Mouse (Mus musculus) lung, postnatal 25 days (tissue): ENCODE results near the gene Cdk14.

Experiments
- DNase-seq: peaks from one replicate; pipeline ENCODE4 v3.0.0; 2022; ENCODE audit warnings: low spot score

Cdk14 gene

DNA sequence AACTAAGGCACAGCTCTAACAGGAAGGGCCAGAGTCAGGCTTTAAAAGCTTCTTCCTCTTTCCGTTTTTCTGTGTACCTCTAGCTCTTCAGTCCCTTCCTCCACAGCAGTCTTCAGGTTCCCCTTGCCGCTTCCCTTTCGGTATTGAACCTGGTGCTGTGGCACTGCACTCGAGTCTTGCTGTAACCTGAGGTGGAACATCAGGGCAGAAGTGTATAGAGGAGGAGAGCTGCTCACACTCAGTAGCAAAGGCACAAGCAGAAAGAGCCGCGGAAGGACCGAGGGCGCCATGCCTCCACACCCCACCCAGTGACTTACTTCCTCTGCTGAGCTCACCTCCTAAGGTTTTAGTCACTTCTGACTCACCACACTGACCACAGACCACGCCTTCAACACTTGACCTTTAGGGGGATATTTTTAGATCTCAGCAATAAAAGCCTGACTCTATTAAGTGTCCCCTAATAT, at the start of gene Cdk14:
Gene Cdk14, minus strand, starts transcription at position 321 of the 464 bp plus-strand sequence.
- DNase-seq = peak; percentile 54

DNA sequence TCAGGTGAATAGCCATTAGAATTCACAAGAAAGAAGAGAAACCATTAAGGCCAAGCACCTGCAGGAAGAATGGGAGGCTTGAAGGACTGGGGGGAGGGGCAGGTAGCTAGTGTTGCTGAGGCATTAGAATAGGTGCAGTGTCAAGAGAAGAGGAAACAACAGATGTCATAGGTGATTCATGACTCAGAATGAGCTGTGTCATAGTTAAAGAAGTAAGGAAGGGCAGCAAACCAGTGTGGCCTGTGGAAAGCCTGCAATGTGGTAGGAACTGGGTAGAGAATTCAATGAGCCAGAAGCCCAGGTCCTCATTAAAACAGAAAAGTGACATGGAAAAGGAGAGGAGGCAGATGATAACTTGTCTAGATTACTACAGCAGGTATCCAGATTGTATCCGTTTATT, 45.1 kb upstream of the Cdk14 start:
- no peak for DNase-seq

DNA sequence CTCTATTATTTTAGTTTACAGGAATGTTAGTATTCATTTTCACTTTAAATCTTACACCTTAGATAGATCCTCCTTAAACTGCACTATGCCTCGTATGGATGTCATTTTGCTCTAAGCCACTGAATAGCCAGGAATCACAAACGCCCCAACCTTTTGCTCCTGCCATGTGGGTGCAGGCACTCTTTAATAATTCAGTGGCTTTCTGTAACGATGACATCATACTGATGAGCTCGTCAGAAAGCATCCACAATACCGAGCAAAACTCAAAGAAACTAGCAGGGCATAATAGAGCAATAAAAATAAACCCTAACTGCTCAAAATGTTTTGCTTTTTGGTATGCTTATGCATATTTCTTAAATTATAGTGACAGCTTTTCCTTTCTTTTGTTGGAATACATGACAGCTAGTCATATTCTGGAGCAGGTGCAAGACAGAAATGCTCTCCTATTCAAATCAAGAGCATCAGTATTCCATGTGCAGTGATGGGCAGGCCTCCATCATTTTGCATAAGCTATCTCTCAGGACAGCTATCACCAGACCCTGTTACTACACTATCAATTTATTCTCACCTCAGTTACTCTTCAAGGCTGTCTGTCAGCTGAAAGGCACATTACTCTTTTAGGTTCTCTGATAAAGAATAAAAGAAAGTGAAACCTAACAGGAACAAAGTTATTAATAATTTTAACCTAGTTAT, 11.8 kb upstream of the Cdk14 start:
- DNase-seq = no peak

DNA sequence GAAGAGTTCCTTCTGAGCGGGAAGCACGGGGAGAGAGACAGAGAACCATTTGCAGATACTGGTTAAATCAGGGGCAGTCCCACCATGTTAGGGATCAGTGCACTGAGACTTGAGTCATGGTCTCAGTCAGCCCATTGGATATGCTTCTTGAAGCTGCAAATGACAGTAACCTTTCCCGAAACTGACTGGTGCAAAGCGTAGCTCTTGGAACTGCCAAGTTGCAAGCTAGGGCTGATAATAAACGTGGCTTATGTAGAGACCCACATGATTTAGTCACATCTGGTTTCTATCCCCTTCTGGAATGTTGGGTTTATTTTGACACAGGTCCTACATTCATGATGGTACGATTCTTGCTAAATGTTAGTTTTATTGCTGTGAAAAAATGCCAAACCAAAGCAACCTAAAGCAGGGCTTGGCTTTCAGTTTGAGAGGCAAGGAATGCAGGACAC, 3.6 kb upstream of the Cdk14 start:
- no peak for DNase-seq

GRCm38 (mm10) chr5:5423081-5423480, 3.0 kb upstream of the Cdk14 start:
- no peak for DNase-seq

DNA sequence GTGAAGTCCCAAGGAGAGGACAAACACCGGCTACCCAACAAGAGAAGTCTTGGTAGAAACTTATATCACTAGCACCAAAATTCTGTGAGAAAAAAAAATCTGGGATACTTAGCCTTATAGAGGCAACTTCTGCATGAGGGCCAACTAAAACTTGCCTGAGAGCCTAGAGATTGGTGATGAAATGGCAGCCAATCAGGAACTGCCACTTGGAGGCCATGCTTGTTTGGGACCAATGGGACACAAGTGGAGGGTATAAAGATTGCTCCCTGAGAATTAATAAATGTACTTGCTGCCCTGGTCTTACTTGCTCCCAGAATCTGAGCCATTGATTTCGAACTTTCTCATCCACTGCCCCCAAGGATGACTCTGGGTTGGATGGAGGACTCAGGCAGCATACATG, 1.3 kb upstream of the Cdk14 start:
- no peak for DNase-seq

DNA sequence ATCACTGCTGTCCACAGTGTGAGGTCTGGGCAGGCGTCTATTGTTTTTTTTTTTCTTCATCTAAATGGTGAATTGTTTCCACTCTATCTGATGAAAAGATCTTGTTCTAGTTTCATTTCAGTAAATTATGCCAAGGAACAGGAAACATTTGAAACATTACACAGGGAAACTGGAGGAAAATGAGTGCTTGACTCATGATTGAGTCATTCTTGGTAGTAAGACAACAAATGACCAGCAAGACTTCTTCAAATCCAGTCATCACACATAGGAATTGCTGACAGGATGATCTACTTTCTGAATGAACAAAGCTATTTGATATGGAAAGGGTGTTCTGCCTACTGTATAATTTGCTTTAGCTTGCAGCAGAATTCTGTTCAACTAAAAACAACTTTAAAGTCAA, 859 bp downstream of the Cdk14 start:
- DNase-seq = peak; percentile 16

- no peak for DNase-seq
Measured at GRCm38 (mm10) chr5:5414835-5415234, 5.3 kb downstream of the Cdk14 start.

- DNase-seq = no peak
Measured at GRCm38 (mm10) chr5:5411886-5412285, 8.2 kb downstream of the Cdk14 start.

DNA sequence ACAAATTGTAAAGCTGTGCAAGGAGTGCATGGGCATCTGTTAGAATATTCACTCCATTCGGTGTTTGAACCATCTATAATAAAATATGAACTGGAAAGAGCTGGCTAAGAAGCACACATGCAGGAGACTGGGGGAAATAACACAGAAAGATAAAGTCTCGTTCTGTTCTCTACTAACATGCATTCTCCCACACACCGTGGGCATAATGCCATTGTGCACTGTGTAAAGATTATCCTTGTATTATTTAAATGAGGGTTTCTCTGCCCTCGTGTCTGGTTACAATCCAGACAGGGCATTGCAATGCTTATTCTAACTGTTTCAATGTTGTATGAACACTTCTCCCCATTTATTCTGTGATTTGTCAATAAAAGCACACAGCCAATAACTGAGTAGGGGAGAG, 18.1 kb downstream of the Cdk14 start:
- no peak for DNase-seq

DNA sequence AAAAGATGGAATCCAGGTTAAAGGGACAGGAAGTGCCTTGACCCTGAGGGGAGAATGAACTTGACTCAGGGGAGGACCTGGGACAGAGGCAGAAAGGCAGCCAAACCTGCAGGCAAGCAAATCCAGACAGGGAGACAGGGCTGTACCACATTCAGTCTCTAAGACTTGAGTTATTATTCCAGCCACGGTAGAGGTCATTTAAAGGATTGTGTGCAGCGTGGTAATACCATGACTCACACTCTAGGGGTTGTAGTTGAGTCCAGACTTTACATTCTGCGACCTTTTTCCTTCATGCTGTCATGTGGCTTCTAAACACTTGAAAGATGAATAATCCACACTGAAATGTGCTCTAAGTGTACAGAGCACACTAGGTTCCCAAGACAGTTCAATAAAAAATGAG, 27.3 kb downstream of the Cdk14 start:
- DNase-seq = no peak

- DNase-seq = peak; percentile 56
Measured at GRCm38 (mm10) chr5:5380731-5381718, 39.1 kb downstream of the Cdk14 start.

- peak; percentile 62 for DNase-seq
Measured at GRCm38 (mm10) chr5:5379870-5380730, 40.0 kb downstream of the Cdk14 start.

DNA sequence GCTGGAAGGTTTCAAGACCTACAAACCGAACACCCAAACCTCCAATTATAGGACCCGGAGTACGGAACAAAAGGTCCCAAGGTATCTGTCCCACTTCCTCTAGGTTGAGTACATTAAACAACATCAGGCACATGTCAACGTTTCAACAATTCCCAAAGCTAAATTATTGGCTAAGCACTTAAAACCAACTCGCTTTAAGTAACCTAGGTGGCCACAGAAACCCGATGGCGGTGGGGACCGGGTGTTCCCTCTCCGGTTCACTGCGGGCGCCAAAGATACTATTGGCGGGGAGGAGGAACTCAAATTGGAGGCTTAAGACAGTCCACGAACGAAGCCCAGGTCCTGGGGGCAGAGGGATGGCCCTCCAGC, 40.6 kb downstream of the Cdk14 start:
- no peak for DNase-seq

DNA sequence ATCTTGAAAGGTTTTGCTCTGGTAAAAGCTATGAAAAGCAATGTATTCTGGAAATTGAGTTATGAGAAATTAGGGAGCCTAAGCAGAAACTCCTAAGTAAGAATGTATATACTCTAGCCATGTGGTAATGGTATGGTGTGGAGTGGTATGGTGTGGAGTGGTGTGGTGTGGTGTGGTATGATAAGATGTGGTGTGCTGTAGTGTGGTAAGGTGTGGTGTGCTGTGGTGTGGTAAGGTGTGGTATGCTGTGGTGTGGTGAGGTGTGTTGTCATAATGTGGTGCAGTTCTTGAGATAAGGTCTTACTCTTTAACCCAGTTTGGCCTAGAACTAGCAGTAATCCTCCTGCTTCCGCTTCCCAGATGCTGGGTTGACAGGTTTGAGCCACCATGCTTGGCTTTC, 45.7 kb downstream of the Cdk14 start:
- no peak for DNase-seq

DNA sequence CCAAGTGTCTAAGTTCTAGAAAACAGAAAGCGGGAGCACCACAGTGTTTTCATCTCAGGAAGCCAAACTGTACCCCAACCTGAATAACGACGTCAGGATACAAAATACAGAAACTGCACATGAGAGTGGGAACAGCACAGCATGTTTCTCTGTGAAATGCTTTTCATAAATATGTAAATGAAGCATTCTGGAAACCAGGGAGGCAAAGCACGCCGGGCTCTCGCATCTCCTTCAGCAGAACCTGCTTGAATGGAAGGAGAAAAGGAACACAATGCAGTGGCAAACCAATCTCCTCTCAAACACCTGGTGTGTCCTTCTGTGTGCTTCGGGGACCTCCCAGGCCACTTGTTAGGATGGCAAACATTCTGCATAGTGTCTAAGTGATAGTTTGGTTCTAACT, 46.6 kb downstream of the Cdk14 start:
- DNase-seq = no peak

GRCm38 (mm10) chr5:5372936-5373335, 47.2 kb downstream of the Cdk14 start:
- no peak for DNase-seq

- DNase-seq = no peak
Measured at GRCm38 (mm10) chr5:5372354-5372753, 47.8 kb downstream of the Cdk14 start.

GRCm38 (mm10) chr5:5370322-5371082, 49.6 kb downstream of the Cdk14 start:
- peak; percentile 70 for DNase-seq

DNA sequence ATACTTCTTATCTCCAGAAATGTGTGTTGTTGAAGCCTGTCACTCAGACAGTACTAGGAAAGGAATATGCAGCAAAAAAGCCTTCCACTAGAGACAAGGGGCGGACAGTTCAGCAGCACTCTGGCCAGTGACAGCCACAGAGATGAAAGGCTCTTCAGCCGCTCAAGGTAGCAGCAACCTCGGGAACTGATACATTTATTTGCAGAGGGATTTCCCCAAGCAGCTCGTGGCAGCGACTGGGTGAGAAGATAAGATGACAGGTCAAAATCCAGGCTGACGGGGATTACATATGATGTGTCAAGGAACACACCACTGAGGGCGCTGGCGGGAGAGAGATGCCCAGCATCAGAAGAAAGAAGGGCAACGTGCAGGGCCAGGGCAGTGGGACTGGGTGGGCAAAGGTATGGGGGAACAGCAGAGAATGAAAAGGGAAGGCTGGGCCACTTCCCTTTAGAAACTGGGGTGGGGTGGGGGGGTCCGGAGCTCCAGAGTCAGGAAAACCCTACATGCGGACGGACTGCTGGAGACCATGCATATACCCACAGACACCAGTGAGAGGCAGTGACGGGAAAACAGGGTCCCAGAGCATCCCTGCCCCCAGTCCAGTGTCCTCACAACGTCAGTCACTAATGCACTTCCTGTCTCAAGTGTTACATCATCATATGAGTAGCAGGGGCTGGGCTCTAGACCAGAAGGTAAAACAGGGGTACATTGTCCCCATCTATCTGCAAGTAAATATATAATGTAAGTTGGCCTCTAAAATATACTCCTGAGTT, 51.5 kb downstream of the Cdk14 start:
- no peak for DNase-seq

DNA sequence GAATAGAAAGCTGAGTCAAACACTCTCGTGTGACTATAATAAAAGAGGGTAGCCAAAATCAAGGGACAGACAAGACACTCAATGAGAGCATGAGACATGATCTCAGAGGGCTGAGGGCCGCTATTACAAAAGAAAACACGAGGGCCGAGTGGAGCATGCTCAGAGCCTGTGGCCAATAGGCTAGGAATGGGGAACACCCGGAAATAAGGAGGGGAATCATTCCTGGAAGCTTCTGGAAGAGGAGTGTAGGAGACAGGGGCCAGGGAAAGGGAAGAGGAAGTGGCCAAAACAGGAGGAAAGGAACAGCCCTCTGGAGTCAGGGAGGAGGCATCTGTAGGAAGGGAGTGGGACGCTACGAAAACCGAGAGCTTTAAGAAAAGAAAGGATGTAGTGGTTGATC, 52.6 kb downstream of the Cdk14 start:
- DNase-seq = no peak
